5 mouse cellular contexts compared by ENCODE assay signal in the genomic region with DNA sequence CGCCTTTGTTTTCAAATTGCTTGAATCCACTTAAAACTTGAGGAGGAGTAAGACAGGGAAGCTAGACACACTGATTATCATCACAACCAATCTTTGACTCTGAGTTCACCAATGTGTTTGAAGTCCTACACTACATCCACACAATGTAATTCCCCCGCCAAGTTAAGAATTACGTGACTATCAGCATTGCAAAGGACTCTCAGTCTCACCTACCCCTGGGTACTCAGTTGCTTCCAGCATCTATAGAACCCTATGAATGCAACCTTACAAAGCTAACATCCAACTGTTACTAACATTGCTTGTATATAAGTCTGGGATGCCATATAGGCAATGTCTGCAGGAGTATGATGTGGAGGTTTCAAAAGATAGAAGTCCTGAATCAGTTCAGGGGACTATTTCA.
"Had no signal": no experiment of that assay in that cellular context is flagged by ENCODE, and none has a peak within 500 bp of the region (broad histone marks: within the 10 kb centered on the region; RNA-seq: fewer than 3 reads in every experiment).

No protein-coding gene starts in this region.

- H3K4me3 ChIP-seq: megakaryocyte, embryonic 14.5 days; midbrain, embryonic 15.5 days; neural tube, embryonic 12.5 days had no signal

- H3K36me3 ChIP-seq: midbrain, embryonic 15.5 days; neural tube, embryonic 12.5 days had no signal

- H3K27ac ChIP-seq: liver, embryonic 14.5 days; midbrain, embryonic 15.5 days; neural tube, embryonic 12.5 days had no signal

- H3K27me3 ChIP-seq: midbrain, embryonic 15.5 days; neural tube, embryonic 12.5 days had no signal

- H3K9ac ChIP-seq: liver, embryonic 14.5 days; lung, embryonic 14.5 days; midbrain, embryonic 15.5 days; neural tube, embryonic 12.5 days had no signal

- H3K4me2 ChIP-seq: lung, embryonic 14.5 days; midbrain, embryonic 15.5 days; neural tube, embryonic 12.5 days had no signal

- H3K4me1 ChIP-seq: megakaryocyte, embryonic 14.5 days; midbrain, embryonic 15.5 days; neural tube, embryonic 12.5 days had no signal

- H3K9me3 ChIP-seq: megakaryocyte, embryonic 14.5 days; midbrain, embryonic 15.5 days; neural tube, embryonic 12.5 days had no signal
